Mouse (Mus musculus): ENCODE results near the gene Ccdc153. TPM values are rescaled to one million over a fixed set of nuclear protein-coding genes. Genes with fewer than 3 reads are reported as not detected.

The Ccdc153 gene
- polyA plus RNA-seq, 1 experiment from 2014 or later, result 7.3 TPM

GRCm38 (mm10) chr9:44249181-44250146 lies 9.0 kb downstream of the Ccdc153 start:
- Histone ChIP-seq H3K9me3 (ENCODE audit: control insufficient read depth, low read length) (no peaks in the 10 kb centered on the region), H3K27me3 (ENCODE audit: control insufficient read depth, insufficient read depth, low read depth, low read length) (no peaks in the 10 kb centered on the region), H3K36me3 (ENCODE audit: control insufficient read depth, insufficient read depth, low read length) (no peaks in the 10 kb centered on the region), H3K9ac (ENCODE audit: low read length) (no peak overlapping the region), H3K27ac (ENCODE audit: low read length) (no peak overlapping the region), H3K4me2 (ENCODE audit: low read depth, low read length) (peak overlapping the region; percentile 36), H3K4me1 (replicated peaks; ENCODE audit: control insufficient read depth, insufficient read depth, low read length) (peaks cover under 1% of the 10 kb centered on the region), H3K4me3 (ENCODE audit: low read length) (no peak overlapping the region)
- 41% methylated on average over 26 of the region's 26 CpGs for WGBS
- ATAC-seq (ENCODE audit: low read depth), result peak; percentile 88

GRCm38 (mm10) chr9:44250445-44250844 lies 10.0 kb downstream of the Ccdc153 start:
- no peaks in the 10 kb centered on the region for H3K36me3 ChIP-seq (ENCODE audit: control insufficient read depth, insufficient read depth, low read length)
- ATAC-seq (ENCODE audit: low read depth), result no peak
- 55% methylated on average over 4 of the region's 4 CpGs for WGBS
- no peak overlapping the region for H3K9ac ChIP-seq (ENCODE audit: low read length)
- H3K4me1 ChIP-seq (replicated peaks; ENCODE audit: control insufficient read depth, insufficient read depth, low read length), result peaks cover 3% of the 10 kb centered on the region
- H3K27ac ChIP-seq (ENCODE audit: low read length), result no peak overlapping the region
- H3K4me2 ChIP-seq (ENCODE audit: low read depth, low read length), result no peak overlapping the region
- H3K4me3 ChIP-seq (ENCODE audit: low read length), result no peak overlapping the region
- no peaks in the 10 kb centered on the region for H3K9me3 ChIP-seq (ENCODE audit: control insufficient read depth, low read length)
- no peaks in the 10 kb centered on the region for H3K27me3 ChIP-seq (ENCODE audit: control insufficient read depth, insufficient read depth, low read depth, low read length)

- Histone ChIP-seq H3K27me3 (ENCODE audit: control insufficient read depth, insufficient read depth, low read depth, low read length) (no peaks in the 10 kb centered on the region), H3K9me3 (ENCODE audit: control insufficient read depth, low read length) (no peaks in the 10 kb centered on the region), H3K4me1 (replicated peaks; ENCODE audit: control insufficient read depth, insufficient read depth, low read length) (peaks cover 3% of the 10 kb centered on the region), H3K4me3 (ENCODE audit: low read length) (no peak within 1 kb of the TSS), H3K27ac (ENCODE audit: low read length) (no peak within 1 kb of the TSS), H3K36me3 (ENCODE audit: control insufficient read depth, insufficient read depth, low read length) (no peaks in the 10 kb centered on the region), H3K4me2 (ENCODE audit: low read depth, low read length) (no peak within 1 kb of the TSS), H3K9ac (ENCODE audit: low read length) (no peak within 1 kb of the TSS)
- WGBS, result 60% methylated on average over 10 of the region's 10 CpGs
- no peak for ATAC-seq (ENCODE audit: low read depth)
Observed at GRCm38 (mm10) chr9:44251314-44251713, 10.8 kb downstream of the Ccdc153 start, which contains the start of gene Pdzd3. Pdzd3 (minus strand) TSS chr9:44251471.

- Histone ChIP-seq H3K9me3 (ENCODE audit: control insufficient read depth, low read length) (no peaks in the 10 kb centered on the region), H3K4me3 (ENCODE audit: low read length) (no peak overlapping the region), H3K4me1 (replicated peaks; ENCODE audit: control insufficient read depth, insufficient read depth, low read length) (peaks cover 3% of the 10 kb centered on the region), H3K36me3 (ENCODE audit: control insufficient read depth, insufficient read depth, low read length) (no peaks in the 10 kb centered on the region), H3K27ac (ENCODE audit: low read length) (no peak overlapping the region), H3K4me2 (ENCODE audit: low read depth, low read length) (no peak overlapping the region), H3K27me3 (ENCODE audit: control insufficient read depth, insufficient read depth, low read depth, low read length) (no peaks in the 10 kb centered on the region), H3K9ac (ENCODE audit: low read length) (no peak overlapping the region)
- WGBS, result 76% methylated on average over 6 of the region's 6 CpGs
- no peak for ATAC-seq (ENCODE audit: low read depth)
Observed at GRCm38 (mm10) chr9:44253441-44253840, 13.0 kb downstream of the Ccdc153 start.

DNA sequence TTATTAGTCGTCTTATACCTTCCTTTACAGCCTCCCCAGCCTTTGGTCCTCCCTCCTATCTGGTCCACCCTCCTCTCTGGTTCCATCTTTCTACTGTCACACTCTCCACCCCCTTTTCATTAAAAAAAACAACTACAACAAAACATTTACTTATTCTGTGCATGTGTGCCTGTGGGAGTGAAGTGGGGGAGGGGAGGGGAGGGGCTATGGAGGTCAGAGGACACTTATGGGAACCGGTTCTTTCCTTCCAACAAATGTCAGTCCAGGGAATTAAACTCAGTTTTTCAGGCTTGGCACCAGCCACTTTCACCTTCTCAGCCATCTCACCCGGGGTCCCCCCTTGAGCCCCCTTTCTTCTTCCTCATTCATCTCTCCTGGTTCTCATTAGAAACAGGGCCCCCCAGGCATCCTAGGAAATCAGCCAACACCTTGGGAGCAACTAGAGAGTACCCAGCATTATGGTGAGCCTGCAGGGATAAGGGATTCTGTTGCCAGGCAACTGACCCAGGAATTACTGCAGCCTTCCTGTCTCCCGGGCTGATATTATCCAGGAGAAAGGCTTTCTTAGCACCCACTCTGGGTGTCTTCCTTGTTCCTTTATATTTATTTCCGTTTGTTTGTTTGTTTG lies 14.1 kb downstream of the Ccdc153 start:
- no peak for ATAC-seq (ENCODE audit: low read depth)
- H3K27ac ChIP-seq (ENCODE audit: low read length), result no peak overlapping the region
- no peak overlapping the region for H3K9ac ChIP-seq (ENCODE audit: low read length)
- no peak overlapping the region for H3K4me3 ChIP-seq (ENCODE audit: low read length)
- H3K9me3 ChIP-seq (ENCODE audit: control insufficient read depth, low read length), result no peaks in the 10 kb centered on the region
- H3K27me3 ChIP-seq (ENCODE audit: control insufficient read depth, insufficient read depth, low read depth, low read length), result no peaks in the 10 kb centered on the region
- peaks cover 3% of the 10 kb centered on the region for H3K4me1 ChIP-seq (replicated peaks; ENCODE audit: control insufficient read depth, insufficient read depth, low read length)
- H3K36me3 ChIP-seq (ENCODE audit: control insufficient read depth, insufficient read depth, low read length), result no peaks in the 10 kb centered on the region
- WGBS, result 15% methylated on average over 5 of the region's 5 CpGs
- H3K4me2 ChIP-seq (ENCODE audit: low read depth, low read length), result no peak overlapping the region

DNA sequence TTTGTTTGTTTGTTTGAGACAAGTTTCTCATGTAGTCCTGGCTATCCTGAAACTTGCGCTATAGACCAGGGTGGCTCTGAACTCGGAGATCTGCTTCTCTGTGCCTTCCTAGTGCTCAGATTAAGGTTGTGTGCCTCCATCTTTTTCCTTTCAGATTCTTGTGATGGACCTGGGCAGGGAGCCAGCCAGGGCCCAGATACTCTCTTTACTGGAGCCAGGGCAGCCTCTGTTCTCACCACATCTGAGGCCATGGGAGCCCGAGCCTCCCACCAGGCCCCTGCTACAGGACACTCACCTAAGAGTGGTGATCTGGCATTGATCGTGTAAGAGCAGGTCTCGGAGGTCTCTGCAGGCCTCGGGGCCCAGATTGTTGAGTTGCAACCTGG lies 14.7 kb downstream of the Ccdc153 start:
- Histone ChIP-seq H3K9me3 (ENCODE audit: control insufficient read depth, low read length) (no peaks in the 10 kb centered on the region), H3K9ac (ENCODE audit: low read length) (no peak overlapping the region), H3K27ac (ENCODE audit: low read length) (no peak overlapping the region), H3K4me3 (ENCODE audit: low read length) (no peak overlapping the region), H3K4me2 (ENCODE audit: low read depth, low read length) (no peak overlapping the region), H3K27me3 (ENCODE audit: control insufficient read depth, insufficient read depth, low read depth, low read length) (no peaks in the 10 kb centered on the region), H3K4me1 (replicated peaks; ENCODE audit: control insufficient read depth, insufficient read depth, low read length) (peaks cover 3% of the 10 kb centered on the region), H3K36me3 (ENCODE audit: control insufficient read depth, insufficient read depth, low read length) (no peaks in the 10 kb centered on the region)
- no peak for ATAC-seq (ENCODE audit: low read depth)
- 61% methylated on average over 6 of the region's 6 CpGs for WGBS

GRCm38 (mm10) chr9:44256213-44256612 lies 15.7 kb downstream of the Ccdc153 start:
- 64% methylated on average over 8 of the region's 8 CpGs for WGBS
- no peak overlapping the region for H3K4me3 ChIP-seq (ENCODE audit: low read length)
- no peak for ATAC-seq (ENCODE audit: low read depth)

GRCm38 (mm10) chr9:44259014-44259413 lies 18.5 kb downstream of the Ccdc153 start:
- no peak overlapping the region for H3K27ac ChIP-seq (ENCODE audit: low read length)
- no peak for ATAC-seq (ENCODE audit: low read depth)
- no peaks in the 10 kb centered on the region for H3K27me3 ChIP-seq (ENCODE audit: control insufficient read depth, insufficient read depth, low read depth, low read length)
- H3K36me3 ChIP-seq (ENCODE audit: control insufficient read depth, insufficient read depth, low read length), result peaks cover 5% of the 10 kb centered on the region; the same call in 1 of the 2 replicates
- H3K4me3 ChIP-seq (ENCODE audit: low read length), result no peak overlapping the region
- peaks cover 3% of the 10 kb centered on the region for H3K4me1 ChIP-seq (replicated peaks; ENCODE audit: control insufficient read depth, insufficient read depth, low read length)
- no peak overlapping the region for H3K4me2 ChIP-seq (ENCODE audit: low read depth, low read length)
- H3K9ac ChIP-seq (ENCODE audit: low read length), result no peak overlapping the region
- 71% methylated on average over 10 of the region's 10 CpGs for WGBS
- no peaks in the 10 kb centered on the region for H3K9me3 ChIP-seq (ENCODE audit: control insufficient read depth, low read length)

More at GRCm38 (mm10) chr9:44256213-44256612, 15.7 kb downstream of the Ccdc153 start:
- H3K9me3 ChIP-seq (ENCODE audit: control insufficient read depth, low read length), result no peaks in the 10 kb centered on the region
- H3K27ac ChIP-seq (ENCODE audit: low read length), result no peak overlapping the region
- peaks cover 3% of the 10 kb centered on the region for H3K4me1 ChIP-seq (replicated peaks; ENCODE audit: control insufficient read depth, insufficient read depth, low read length)
- H3K27me3 ChIP-seq (ENCODE audit: control insufficient read depth, insufficient read depth, low read depth, low read length), result no peaks in the 10 kb centered on the region
- H3K9ac ChIP-seq (ENCODE audit: low read length), result no peak overlapping the region
- no peak overlapping the region for H3K4me2 ChIP-seq (ENCODE audit: low read depth, low read length)
- H3K36me3 ChIP-seq (ENCODE audit: control insufficient read depth, insufficient read depth, low read length), result no peaks in the 10 kb centered on the region

DNA sequence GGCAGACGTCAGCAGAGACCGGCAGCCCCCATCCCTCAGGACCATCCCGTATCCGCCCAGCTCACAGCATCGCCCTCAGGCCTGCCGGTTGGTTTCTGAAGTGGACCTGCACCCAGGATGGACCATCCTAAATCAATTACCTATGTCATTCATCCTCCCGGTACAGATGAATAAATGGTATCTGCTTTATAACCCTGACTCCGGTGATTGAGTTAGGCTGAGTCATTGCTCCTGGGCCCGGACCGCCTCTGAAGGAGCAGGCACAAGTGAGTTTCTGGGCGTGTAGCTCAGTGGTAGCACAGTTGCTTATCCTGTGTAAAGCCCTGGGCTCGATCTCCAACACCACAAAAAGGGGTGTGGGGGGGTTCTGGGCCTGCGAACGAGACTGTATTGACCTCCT lies 20.9 kb downstream of the Ccdc153 start:
- WGBS, result 81% methylated on average over 14 of the region's 14 CpGs
- H3K27me3 ChIP-seq (ENCODE audit: control insufficient read depth, insufficient read depth, low read depth, low read length), result no peaks in the 10 kb centered on the region
- no peak overlapping the region for H3K27ac ChIP-seq (ENCODE audit: low read length)
- H3K4me3 ChIP-seq (ENCODE audit: low read length), result no peak overlapping the region
- no peak overlapping the region for H3K4me2 ChIP-seq (ENCODE audit: low read depth, low read length)
- H3K9me3 ChIP-seq (ENCODE audit: control insufficient read depth, low read length), result no peaks in the 10 kb centered on the region
- H3K4me1 ChIP-seq (replicated peaks; ENCODE audit: control insufficient read depth, insufficient read depth, low read length), result peaks cover 1% of the 10 kb centered on the region; the same call in 1 of the 2 replicates
- H3K36me3 ChIP-seq (ENCODE audit: control insufficient read depth, insufficient read depth, low read length), result peaks cover 5% of the 10 kb centered on the region; the same call in 1 of the 2 replicates
- ATAC-seq (ENCODE audit: low read depth), result no peak
- H3K9ac ChIP-seq (ENCODE audit: low read length), result no peak overlapping the region

Data from lung, embryonic 16.5 days (tissue).